Comparison of ENCODE assay signal across 12 mouse cellular contexts in the genomic region with DNA sequence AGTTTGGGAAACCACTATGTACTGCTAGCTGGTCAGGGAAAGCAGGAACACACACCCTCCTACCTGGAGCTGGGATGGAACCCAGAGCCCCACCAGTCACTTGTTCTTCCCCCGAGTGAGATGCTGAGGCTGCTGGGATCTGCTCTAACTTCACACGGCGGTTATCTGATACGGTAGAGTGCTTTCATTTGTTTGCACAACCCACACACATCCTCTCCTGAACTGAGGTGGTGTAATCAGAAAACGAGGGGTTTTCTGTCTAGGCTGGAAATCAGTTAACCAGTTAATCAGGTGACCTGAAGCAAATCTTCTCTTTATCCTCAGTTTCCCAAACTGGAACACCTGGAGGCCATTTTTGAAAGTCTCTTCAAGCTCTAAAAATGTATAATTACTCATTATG. TPM values are rescaled to one million over a fixed set of nuclear protein-coding genes. Genes with fewer than 3 reads are reported as not detected.
DNase-seq lines count a peak whose midpoint lies in the region; TF ChIP-seq lines count a peak whose summit lies in the region.
"Had no signal": no experiment of that assay in that cellular context is flagged by ENCODE, and none has a peak within 500 bp of the region (broad histone marks: within the 10 kb centered on the region; RNA-seq: fewer than 3 reads in every experiment).

No protein-coding gene starts in this region.

- WGBS in bone marrow, adult 2 months: 9% methylated on average over 5 of the region's 5 CpGs

- DNase-seq in spleen, adult 18-20 months: peak; percentile 57 to 58
- DNase-seq in spleen, adult 12 weeks (ENCODE audit: low spot score): no peak
- peak; percentile 64 to 81 for DNase-seq in natural killer cell, adult 2 months (ENCODE audit: low spot score in 2 of 2)
- DNase-seq in left cerebral cortex, postnatal 4 days: no peak
- no peak for DNase-seq in heart, adult 18-20 months
- DNase-seq in adrenal gland, adult 8-10 months: no peak
- DNase-seq: cerebellum, adult 11-12 months had no signal

- no peak for TF ChIP-seq POLR2A in bone marrow, adult 2 months (IDR thresholded peaks at IDR 0.05; ENCODE audit: borderline replicate concordance, control insufficient read depth, low read depth, low read length)

- no peak for TF ChIP-seq CTCF in bone marrow, adult 2 months (IDR thresholded peaks at IDR 0.05; ENCODE audit: control insufficient read depth, insufficient read depth, low read length)

- peak overlapping the region; percentile 44; the same call in 1 of the 2 replicates for H3K27ac ChIP-seq in bone marrow, adult 2 months (ENCODE audit: control insufficient read depth, insufficient read depth, low read depth, low read length, poor library complexity)
- H3K27ac ChIP-seq: hindbrain, embryonic 12.5 days; kidney, embryonic 15.5 days; limb, embryonic 10.5 days had no signal

- intact Hi-C loops in left cerebral cortex, postnatal 4 days (cut with DNase I): no loop called here

- peaks cover 11% of the 10 kb centered on the region for H3K4me1 ChIP-seq in bone marrow, adult 2 months (ENCODE audit: control insufficient read depth, insufficient read depth, low read length)

- peak overlapping the region; percentile 59 for H3K4me3 ChIP-seq in bone marrow, adult 2 months (replicated peaks; ENCODE audit: control insufficient read depth, low read depth, low read length)
- H3K4me3 ChIP-seq: erythroblast, embryonic 14.5 days; hindbrain, embryonic 12.5 days; kidney, embryonic 15.5 days; limb, embryonic 10.5 days had no signal

RNA-seq across cellular contexts. Expression of a gene that starts 55.4 kb away (rescaled TPM):
- 16.8 and 39.4 TPM in 2 replicates for polyA plus RNA-seq in bone marrow, adult 2 months (2011; ENCODE audit: insufficient read depth, insufficient read length, low replicate concordance, missing spikeins)
- 10 to 100 TPM; 13.6 to 16.1 TPM for total RNA-seq in left cerebral cortex, postnatal 4 days (2021)
- 10 to 100 TPM; 15.0 to 16.8 TPM for total RNA-seq in heart, adult 18-20 months (2021)
- total RNA-seq in adrenal gland, adult 8-10 months (2022): 1 to 10 TPM; 2.0 to 3.8 (median 3.2) TPM
- polyA plus RNA-seq: erythroblast, embryonic 14.5 days had no signal

Comparison
In these comparisons a context has a peak if more than half of its experiments do, and no peak if none do; other contexts are left out.
1. DNase-seq: peak in spleen, adult 18-20 months (2 of 2) and natural killer cell, adult 2 months (2 of 2); none in spleen, adult 12 weeks (single experiment), left cerebral cortex, postnatal 4 days (single experiment), heart, adult 18-20 months (0 of 2) and adrenal gland, adult 8-10 months (single experiment).